ENCODE assay signal across 9 mouse cellular contexts in genomic region chr3:107953328-107953755, GRCm38 (mm10). TPM values are rescaled to one million over a fixed set of nuclear protein-coding genes. Genes with fewer than 3 reads are reported as not detected.
DNase-seq lines count a peak whose midpoint lies in the region; ATAC-seq lines count a peak whose summit lies in the region.
"Had no signal": no experiment of that assay in that cellular context is flagged by ENCODE, and none has a peak within 500 bp of the region (broad histone marks: within the 10 kb centered on the region; RNA-seq: fewer than 3 reads in every experiment).

No protein-coding gene starts in this region.

- intact Hi-C loops in left cerebral cortex, postnatal 25 days (cut with DNase I) = no loop called here

- no peaks in the 10 kb centered on the region for H3K9me3 ChIP-seq in midbrain, embryonic 11.5 days (ENCODE audit: control insufficient read depth, low read length)
- H3K9me3 ChIP-seq in stomach, embryonic 15.5 days = no peaks in the 10 kb centered on the region
- H3K9me3 ChIP-seq: midbrain, embryonic 12.5 days had no signal

- no peak overlapping the region for H3K4me3 ChIP-seq in midbrain, embryonic 11.5 days (ENCODE audit: low read depth, low read length)
- H3K4me3 ChIP-seq in stomach, embryonic 15.5 days (replicated peaks) = no peak overlapping the region
- H3K4me3 ChIP-seq: midbrain, embryonic 12.5 days had no signal

- H3K4me1 ChIP-seq in midbrain, embryonic 11.5 days (ENCODE audit: control insufficient read depth, insufficient read depth, low read length) = no peaks in the 10 kb centered on the region
- no peaks in the 10 kb centered on the region; the same call in 1 of the 2 replicates for H3K4me1 ChIP-seq in stomach, embryonic 15.5 days

- no peak overlapping the region for H3K27ac ChIP-seq in midbrain, embryonic 11.5 days (ENCODE audit: low read depth, low read length)
- H3K27ac ChIP-seq in stomach, embryonic 15.5 days = no peak overlapping the region
- H3K27ac ChIP-seq: midbrain, embryonic 12.5 days had no signal

- peak; percentile 62 for ATAC-seq in frontal cortex, adult (ENCODE audit: low TSS enrichment)
- ATAC-seq in midbrain, embryonic 11.5 days (ENCODE audit: low FRiP score) = no peak
- ATAC-seq in stomach, embryonic 15.5 days (ENCODE audit: insufficient read depth, low FRiP score, low read depth) = peak; percentile 24; the same call in 1 of the 2 replicates

- no peak overlapping the region for H3K4me2 ChIP-seq in midbrain, embryonic 11.5 days
- no peak overlapping the region for H3K4me2 ChIP-seq in stomach, embryonic 15.5 days
- H3K4me2 ChIP-seq: midbrain, embryonic 12.5 days had no signal

- no peak overlapping the region for H3K9ac ChIP-seq in midbrain, embryonic 11.5 days (ENCODE audit: low read length)
- no peak overlapping the region for H3K9ac ChIP-seq in stomach, embryonic 15.5 days
- H3K9ac ChIP-seq: midbrain, embryonic 12.5 days had no signal

- WGBS in midbrain, embryonic 11.5 days = 18% methylated on average over 6 of the region's 6 CpGs
- 21% methylated on average over 6 of the region's 6 CpGs for WGBS in stomach, embryonic 15.5 days

- DNase-seq in frontal cortex, postnatal 25 days (ENCODE audit: low spot score in 2 of 2) = no peak
- peak; percentile 33 to 34 for DNase-seq in cerebellum, adult 18-20 months
- peak; percentile 40 to 42 for DNase-seq in frontal cortex, postnatal 36 days (ENCODE audit: low spot score in 2 of 2)
- DNase-seq in induced T-regulatory cell, adult 2 months (ENCODE audit: low read depth) = peak; percentile 29
- peak; percentile 27 to 41 for DNase-seq in left cerebral cortex, postnatal 25 days (ENCODE audit: low spot score in 2 of 2)
- peak; percentile 88 for DNase-seq in midbrain, embryonic 11.5 days (ENCODE audit: low spot score, missing footprints)

- no peaks in the 10 kb centered on the region for H3K27me3 ChIP-seq in midbrain, embryonic 11.5 days (ENCODE audit: control insufficient read depth, insufficient read depth, low read length)
- no peaks in the 10 kb centered on the region for H3K27me3 ChIP-seq in stomach, embryonic 15.5 days (replicated peaks)
- H3K27me3 ChIP-seq: midbrain, embryonic 12.5 days had no signal

- H3K36me3 ChIP-seq in midbrain, embryonic 11.5 days (ENCODE audit: control insufficient read depth, insufficient read depth, low read length) = no peaks in the 10 kb centered on the region
- H3K36me3 ChIP-seq in stomach, embryonic 15.5 days = no peaks in the 10 kb centered on the region
- H3K36me3 ChIP-seq: midbrain, embryonic 12.5 days had no signal

RNA-seq across cellular contexts. Expression of gene Gstm6, which starts 9.8 kb away (rescaled TPM):
- 1 to 10 TPM; 4.0 to 5.0 TPM for total RNA-seq in left cerebral cortex, postnatal 25 days (2021)
- 11.3 and 14.4 TPM in 2 replicates for polyA plus RNA-seq in midbrain, embryonic 11.5 days (2014; fragmentation: Nextera tagmentation; extraction: Ambion mirVana)
- 9.3 and 12.4 TPM in 2 replicates for polyA plus RNA-seq in stomach, embryonic 15.5 days (2015; fragmentation: Nextera tagmentation; extraction: Ambion mirVana)

RNA-seq across cellular contexts. Expression of gene Gstm3, which starts 15.7 kb away (rescaled TPM):
- not detected for total RNA-seq in left cerebral cortex, postnatal 25 days (2021)
- not detected in 2 replicates for polyA plus RNA-seq in midbrain, embryonic 11.5 days (2014; fragmentation: Nextera tagmentation; extraction: Ambion mirVana)
- 70.3 and 88.2 TPM in 2 replicates for polyA plus RNA-seq in stomach, embryonic 15.5 days (2015; fragmentation: Nextera tagmentation; extraction: Ambion mirVana)
- polyA plus RNA-seq: midbrain, embryonic 12.5 days had no signal

RNA-seq across cellular contexts. Expression of gene Gstm7, which starts 21.7 kb away (rescaled TPM):
- total RNA-seq in left cerebral cortex, postnatal 25 days (2021) = 10 to 100 TPM; 89.9 to 93.5 TPM
- polyA plus RNA-seq in midbrain, embryonic 11.5 days (2014; fragmentation: Nextera tagmentation; extraction: Ambion mirVana) = 54.7 and 58.1 TPM in 2 replicates
- 27.1 and 34.6 TPM in 2 replicates for polyA plus RNA-seq in stomach, embryonic 15.5 days (2015; fragmentation: Nextera tagmentation; extraction: Ambion mirVana)

RNA-seq across cellular contexts. Expression of gene Gstm2, which starts 32.9 kb away (rescaled TPM):
- total RNA-seq in left cerebral cortex, postnatal 25 days (2021) = 1 to 10 TPM; 3.1 to 4.3 TPM
- 14.1 and 15.7 TPM in 2 replicates for polyA plus RNA-seq in midbrain, embryonic 11.5 days (2014; fragmentation: Nextera tagmentation; extraction: Ambion mirVana)
- 173 and 200 TPM in 2 replicates for polyA plus RNA-seq in stomach, embryonic 15.5 days (2015; fragmentation: Nextera tagmentation; extraction: Ambion mirVana)

RNA-seq across cellular contexts. Expression of gene Gstm5, which starts 57.7 kb away (rescaled TPM):
- total RNA-seq in left cerebral cortex, postnatal 25 days (2021) = 100 to 1,000 TPM; 234 to 260 TPM
- polyA plus RNA-seq in midbrain, embryonic 11.5 days (2014; fragmentation: Nextera tagmentation; extraction: Ambion mirVana) = 270 and 277 TPM in 2 replicates
- polyA plus RNA-seq in stomach, embryonic 15.5 days (2015; fragmentation: Nextera tagmentation; extraction: Ambion mirVana) = 149 and 159 TPM in 2 replicates

Comparison
In these comparisons a context has a peak if more than half of its experiments do, and no peak if none do; other contexts are left out.
1. DNase-seq: peak in cerebellum, adult 18-20 months (2 of 2), frontal cortex, postnatal 36 days (2 of 2), induced T-regulatory cell, adult 2 months (single experiment), left cerebral cortex, postnatal 25 days (2 of 2) and midbrain, embryonic 11.5 days (single experiment); none in frontal cortex, postnatal 25 days (0 of 2).
2. RNA of gene Gstm3, which starts 15.7 kb away (polyA plus RNA-seq): 70.3 to 88.2 TPM in stomach, embryonic 15.5 days; not detected in midbrain, embryonic 11.5 days; every median in the first group is over 10 times any median in the second.